Mouse (Mus musculus) kidney, adult 2 months (tissue): ENCODE results near the gene Prdx6.

Source experiments
- CTCF ChIP-seq: fragments of 200-500 bp; conservative IDR thresholded peaks from 2 replicates; pipeline ENCODE4 v1.5.1; 2011; ENCODE audit warnings: low read depth, mild to moderate bottlenecking, control low read depth, low read length, moderate library complexity, mixed read lengths; ENCODE audit not compliant: insufficient read depth, insufficient read length
- POLR2A ChIP-seq: fragments of 200-500 bp; IDR thresholded peaks from one replicate; pipeline ENCODE4 v1.6.1; 2011; ENCODE audit warnings: low read depth, low read length, control low read depth

DNA sequence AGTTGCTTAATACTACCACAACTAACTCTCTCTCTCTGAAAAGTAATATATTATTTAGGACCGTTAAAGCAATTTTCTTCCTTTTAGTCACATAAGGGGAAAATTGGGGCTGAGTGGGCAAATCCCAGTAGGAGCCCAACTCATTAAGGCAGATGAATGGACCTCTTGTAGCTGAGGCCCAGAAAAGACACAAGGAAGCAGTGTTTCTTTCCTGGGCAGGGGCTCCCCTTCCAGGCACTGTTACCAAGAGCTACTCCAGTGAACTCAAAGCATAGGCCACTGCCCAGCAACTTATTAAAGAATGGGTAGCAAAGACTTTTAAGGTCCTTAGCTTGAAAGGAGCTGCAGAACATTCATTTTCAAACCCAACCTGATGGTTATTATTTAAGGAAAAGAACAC, 22.5 kb upstream of the Prdx6 start:
- no peak for TF ChIP-seq CTCF
- TF ChIP-seq POLR2A, result no peak
